Mouse (Mus musculus) inflammation-experienced regulatory T-cells, adult 16 weeks (primary cell): ENCODE results near the gene Fam129a. TPM values are rescaled to one million over a fixed set of nuclear protein-coding genes. Genes with fewer than 3 reads are reported as not detected.

Source experiments
- polyA plus RNA-seq: library from polyadenylated mRNA; unstranded; fragments of 100-300 nt; shearing (Covaris generic); gene quantifications from one replicate; pipeline ENCODE4 v1.2.1, GENCODE M21; 2017

Fam129a gene
- 102 TPM for polyA plus RNA-seq

DNA sequence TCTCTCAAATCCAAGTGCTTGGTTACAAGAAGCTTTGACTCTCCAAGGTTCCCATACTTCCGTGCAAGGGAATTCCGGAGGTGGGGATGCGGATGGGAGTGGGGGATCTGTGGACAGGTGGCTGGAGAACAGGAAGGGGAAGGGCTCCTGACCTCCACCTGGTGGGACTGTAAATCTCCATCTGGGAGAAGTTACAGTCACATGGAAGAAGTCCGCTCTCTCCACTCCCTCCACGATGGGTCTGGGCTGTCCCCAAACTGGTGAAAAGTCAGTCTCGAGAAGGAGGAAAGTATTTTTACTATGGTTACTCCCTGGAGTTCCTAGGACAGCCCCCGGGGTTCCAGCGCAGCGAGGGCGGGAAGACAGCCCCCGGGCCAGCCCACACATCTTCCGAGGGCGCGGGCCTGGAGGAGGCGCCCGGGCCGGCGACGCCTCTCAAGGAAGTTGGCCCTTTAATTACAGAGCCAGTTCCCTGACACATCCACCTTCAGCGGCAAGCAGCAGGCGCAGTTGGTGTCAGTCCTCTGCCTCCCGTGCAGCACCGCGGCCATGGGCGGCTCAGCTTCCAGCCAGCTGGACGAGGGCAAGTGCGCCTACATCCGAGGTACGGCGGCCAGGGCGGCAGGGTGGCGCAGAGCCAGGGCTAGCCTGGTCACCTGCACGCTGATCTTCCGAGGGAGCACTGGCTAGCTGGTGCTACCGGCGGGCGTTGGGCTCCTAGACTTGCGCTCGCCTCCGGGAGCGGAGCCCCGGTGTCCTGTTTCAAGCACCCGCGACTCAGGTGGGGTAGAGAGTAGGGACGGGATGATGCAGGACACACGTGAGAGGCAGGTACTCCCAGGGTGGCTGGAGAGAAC is at the start of gene Fam129a:
Gene Fam129a (plus strand): TSS at position 206 of the 857 bp plus-strand sequence.

DNA sequence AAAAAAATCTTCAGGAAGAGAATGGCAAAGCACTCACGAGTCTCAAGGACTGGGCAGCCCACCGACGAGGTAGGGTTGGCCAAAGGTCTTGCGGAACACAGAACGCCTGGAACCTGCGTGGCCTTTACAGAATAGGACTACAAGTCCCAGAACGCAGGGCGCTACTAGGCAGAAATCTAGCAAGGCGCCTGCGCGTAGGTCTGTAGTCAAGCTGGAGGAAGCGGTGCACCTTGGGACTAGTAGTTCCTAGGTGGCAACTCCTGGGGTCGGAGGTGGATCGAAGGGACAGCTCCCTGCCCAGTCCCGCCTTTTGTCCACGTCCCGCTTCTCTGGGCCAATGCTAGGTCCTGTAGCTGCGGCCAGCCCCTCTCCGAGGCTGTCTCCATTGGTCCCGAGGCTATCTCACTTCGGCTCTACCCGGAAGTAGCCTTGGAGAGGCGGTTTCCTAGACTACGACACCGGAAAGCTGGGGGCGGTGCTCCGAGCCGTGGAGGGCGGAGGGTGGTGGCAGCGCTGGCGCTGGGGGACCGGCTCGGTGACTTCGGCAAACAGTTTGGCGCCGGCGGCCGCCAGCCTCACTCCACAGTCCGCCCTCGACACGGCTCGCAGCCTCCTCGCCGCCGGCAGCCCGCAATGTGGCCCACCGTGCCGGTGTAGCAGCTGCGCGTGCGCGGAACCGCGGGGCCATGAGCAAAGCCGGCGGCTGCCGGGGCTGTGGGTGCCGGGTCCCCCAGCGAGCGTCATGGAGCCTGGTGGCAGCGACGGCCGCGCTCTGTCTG is 184.1 kb downstream of the Fam129a start, which contains the start of gene Edem3:
Gene Edem3 (plus strand): TSS at position 491 of the 779 bp plus-strand sequence.

Other genes starting within 250 kb of the Fam129a start
- gene Ivns1abp, start 226.7 kb upstream of the Fam129a start, polyA plus RNA-seq = 237 TPM
- 42.2 TPM for gene Swt1, start 142.7 kb upstream of the Fam129a start, polyA plus RNA-seq
- gene Trmt1l, start 142.6 kb upstream of the Fam129a start, polyA plus RNA-seq = 104 TPM
- gene Rnf2, start 70.2 kb upstream of the Fam129a start, polyA plus RNA-seq = 109 TPM
- gene Edem3, start 184.2 kb downstream of the Fam129a start, polyA plus RNA-seq = 6.7 TPM